Mouse (Mus musculus): ENCODE results near the gene Sorcs3. TPM values are rescaled to one million over a fixed set of nuclear protein-coding genes. Genes with fewer than 3 reads are reported as not detected.

The Sorcs3 gene
- 0.90 and 0.94 TPM in 2 replicates for polyA plus RNA-seq (2015; fragmentation: Nextera tagmentation; extraction: Ambion mirVana)

DNA sequence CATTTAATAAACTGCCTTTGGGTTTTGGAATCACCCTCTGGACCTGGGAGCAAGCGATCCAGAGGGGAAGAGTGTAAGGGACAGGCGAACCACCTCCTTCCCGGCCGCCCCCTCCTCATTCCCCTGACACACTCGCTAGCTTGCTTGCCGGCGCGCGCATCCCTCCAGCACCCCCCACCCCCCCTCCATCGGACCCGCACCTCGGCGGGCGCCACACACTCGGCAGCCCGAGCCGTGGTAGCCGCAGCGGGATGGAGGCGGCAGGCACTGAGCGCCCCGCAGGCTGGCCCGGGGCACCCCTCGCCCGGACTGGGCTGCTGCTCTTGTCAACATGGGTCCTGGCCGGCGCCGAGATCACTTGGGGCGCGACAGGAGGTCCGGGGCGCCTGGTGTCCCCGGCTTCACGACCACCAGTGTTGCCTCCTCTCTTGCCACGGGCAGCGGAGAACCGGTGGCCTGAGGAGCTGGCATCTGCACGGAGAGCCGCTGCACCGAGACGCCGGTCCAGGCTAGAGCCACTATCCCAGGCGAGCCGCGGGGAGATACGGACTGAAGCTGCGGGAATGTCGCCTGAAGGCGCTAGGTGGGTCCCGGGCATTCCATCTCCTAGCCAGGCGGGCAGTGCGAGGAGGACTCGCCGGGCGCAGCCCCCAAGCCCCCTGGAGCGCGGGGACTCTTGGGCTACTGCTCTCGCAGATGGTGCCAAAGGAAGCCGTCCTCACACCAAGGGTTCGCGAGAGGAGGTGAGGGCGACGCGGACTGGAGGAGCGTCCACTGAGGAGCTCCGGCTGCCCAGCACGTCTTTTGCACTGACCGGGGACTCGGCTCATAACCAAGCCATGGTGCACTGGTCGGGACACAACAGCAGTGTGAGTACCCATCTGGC is at the start of gene Sorcs3:
Gene Sorcs3, plus strand, starts transcription at position 97 of the 886 bp plus-strand sequence.
- Histone ChIP-seq H3K9me3 (no peaks in the 10 kb centered on the region), H3K9ac (no peak within 1 kb of the TSS), H3K27me3 (replicated peaks) (peaks cover 41% of the 10 kb centered on the region), H3K36me3 (no peaks in the 10 kb centered on the region), H3K27ac (no peak within 1 kb of the TSS), H3K4me1 (0 out of 2 replicates have a peak, but pooled peaks cover 7% of the 10 kb centered on the region), H3K4me3 (replicated peaks) (peak within 1 kb of the TSS; percentile 50), H3K4me2 (peak within 1 kb of the TSS; percentile 94)
- under 1% methylated on average over 65 of the region's 70 CpGs for WGBS
- ATAC-seq (ENCODE audit: insufficient read depth, low FRiP score, low read depth) = peak; percentile 27; the same call in 1 of the 2 replicates

GRCm38 (mm10) chr19:48165341-48165740 is 40.5 kb upstream of the Sorcs3 start:
- ATAC-seq (ENCODE audit: insufficient read depth, low FRiP score, low read depth) = no peak
- Histone ChIP-seq H3K27ac (no peak overlapping the region), H3K4me1 (no peaks in the 10 kb centered on the region), H3K9me3 (no peaks in the 10 kb centered on the region), H3K4me3 (replicated peaks) (no peak overlapping the region), H3K27me3 (replicated peaks) (no peaks in the 10 kb centered on the region), H3K4me2 (no peak overlapping the region), H3K36me3 (no peaks in the 10 kb centered on the region), H3K9ac (no peak overlapping the region)
- WGBS = 87% methylated on average over 3 of the region's 3 CpGs

DNA sequence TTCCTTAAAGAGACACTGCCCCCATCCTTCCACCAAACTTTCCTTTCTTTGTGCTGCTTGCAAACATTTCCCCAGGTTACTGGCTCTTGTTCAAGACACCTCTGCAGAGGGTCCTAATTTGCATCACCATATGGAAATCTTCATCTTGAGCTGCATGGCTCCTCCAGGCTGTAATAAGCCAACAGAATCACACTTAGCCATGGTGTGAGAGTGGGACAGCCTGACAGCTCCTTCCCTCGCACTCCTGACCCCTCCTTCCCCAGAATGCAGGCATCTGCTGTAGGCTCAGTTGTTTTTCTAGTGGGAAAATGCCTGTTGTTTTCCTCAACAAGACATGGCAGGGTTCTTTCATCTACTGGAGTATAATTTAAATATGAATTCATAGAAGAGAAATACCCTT is 38.7 kb upstream of the Sorcs3 start:
- 38% methylated on average over 1 of the region's 1 CpGs for WGBS
- Histone ChIP-seq H3K36me3 (no peaks in the 10 kb centered on the region), H3K4me1 (no peaks in the 10 kb centered on the region), H3K4me2 (no peak overlapping the region), H3K9ac (no peak overlapping the region), H3K27me3 (replicated peaks) (no peaks in the 10 kb centered on the region), H3K9me3 (no peaks in the 10 kb centered on the region), H3K4me3 (replicated peaks) (no peak overlapping the region), H3K27ac (no peak overlapping the region)
- ATAC-seq (ENCODE audit: insufficient read depth, low FRiP score, low read depth) = no peak

DNA sequence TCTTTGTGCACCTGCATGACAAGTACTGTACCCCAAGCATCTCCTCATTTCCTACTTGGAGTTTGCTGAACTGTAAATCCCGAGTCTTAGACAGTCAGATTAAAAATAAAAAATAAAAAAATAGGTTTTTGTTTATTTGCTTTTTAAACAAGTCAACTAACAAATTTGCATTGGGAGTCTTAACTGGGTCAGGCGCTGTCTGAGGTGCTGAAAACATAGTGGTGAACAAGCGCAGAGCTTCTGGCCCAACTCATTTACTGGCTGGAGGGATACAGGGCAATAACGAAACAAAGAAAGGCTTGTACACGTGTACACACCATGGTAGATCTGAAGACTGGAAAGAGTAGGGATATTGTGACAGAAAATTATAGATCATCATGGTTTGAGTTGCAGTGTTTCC is 37.5 kb upstream of the Sorcs3 start:
- H3K36me3 ChIP-seq = no peaks in the 10 kb centered on the region
- no peaks in the 10 kb centered on the region for H3K27me3 ChIP-seq (replicated peaks)
- 54% methylated on average over 5 of the region's 5 CpGs for WGBS
- no peak for ATAC-seq (ENCODE audit: insufficient read depth, low FRiP score, low read depth)
- H3K4me1 ChIP-seq = no peaks in the 10 kb centered on the region
- no peaks in the 10 kb centered on the region for H3K9me3 ChIP-seq
- H3K4me2 ChIP-seq = no peak overlapping the region
- no peak overlapping the region for H3K27ac ChIP-seq
- H3K9ac ChIP-seq = no peak overlapping the region
- H3K4me3 ChIP-seq (replicated peaks) = no peak overlapping the region

GRCm38 (mm10) chr19:48174717-48175116 is 31.1 kb upstream of the Sorcs3 start:
- no peak overlapping the region for H3K4me2 ChIP-seq
- 73% methylated on average over 4 of the region's 4 CpGs for WGBS

DNA sequence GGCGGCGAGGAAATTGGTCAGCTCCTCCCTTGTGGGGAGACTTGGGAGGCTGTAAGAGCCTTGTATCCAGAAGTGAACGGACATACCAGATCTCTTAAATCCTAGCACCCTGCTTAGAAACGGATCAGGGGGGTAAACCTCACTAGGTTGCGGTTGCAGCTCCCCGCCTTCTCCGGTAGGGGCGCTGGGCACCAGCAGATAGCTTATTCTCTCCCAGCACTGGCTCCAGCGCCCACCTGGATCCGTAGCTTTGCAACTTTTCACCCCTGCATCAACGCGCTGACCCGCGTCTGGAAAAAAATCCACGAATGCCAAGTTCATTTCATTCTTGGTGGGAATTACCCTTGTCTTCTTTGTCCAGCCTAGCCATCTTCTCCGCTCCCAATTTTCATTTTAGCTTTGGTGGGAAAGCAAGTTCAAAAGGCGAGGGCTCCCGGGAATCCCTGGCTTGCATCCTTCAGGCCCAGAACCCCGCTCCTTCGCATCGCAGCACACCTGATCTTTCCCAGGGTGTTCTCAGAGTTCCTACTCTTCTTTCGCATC is 1.8 kb upstream of the Sorcs3 start:
- peak overlapping the region; percentile 50 for H3K4me3 ChIP-seq (replicated peaks)
- H3K4me2 ChIP-seq = peak overlapping the region; percentile 94
- H3K4me1 ChIP-seq = 0 out of 2 replicates have a peak, but pooled peaks cover 7% of the 10 kb centered on the region
- H3K9ac ChIP-seq = no peak overlapping the region
- ATAC-seq (ENCODE audit: insufficient read depth, low FRiP score, low read depth) = no peak
- H3K27ac ChIP-seq = no peak overlapping the region
- no peaks in the 10 kb centered on the region for H3K9me3 ChIP-seq
- no peaks in the 10 kb centered on the region for H3K36me3 ChIP-seq
- H3K27me3 ChIP-seq (replicated peaks) = peaks cover 41% of the 10 kb centered on the region
- WGBS = 2% methylated on average over 22 of the region's 22 CpGs

More at GRCm38 (mm10) chr19:48174717-48175116, 31.1 kb upstream of the Sorcs3 start:
- no peaks in the 10 kb centered on the region for H3K4me1 ChIP-seq
- no peak overlapping the region for H3K9ac ChIP-seq
- no peak overlapping the region for H3K27ac ChIP-seq
- no peaks in the 10 kb centered on the region for H3K36me3 ChIP-seq
- H3K4me3 ChIP-seq (replicated peaks) = no peak overlapping the region
- ATAC-seq (ENCODE audit: insufficient read depth, low FRiP score, low read depth) = no peak
- H3K9me3 ChIP-seq = no peaks in the 10 kb centered on the region
- H3K27me3 ChIP-seq (replicated peaks) = no peaks in the 10 kb centered on the region

GRCm38 (mm10) chr19:48204476-48204875 is 1.3 kb upstream of the Sorcs3 start:
- Histone ChIP-seq H3K4me3 (replicated peaks) (peak overlapping the region; percentile 50), H3K9ac (no peak overlapping the region), H3K4me2 (peak overlapping the region; percentile 94), H3K36me3 (no peaks in the 10 kb centered on the region), H3K27me3 (replicated peaks) (peaks cover 41% of the 10 kb centered on the region), H3K9me3 (no peaks in the 10 kb centered on the region), H3K4me1 (0 out of 2 replicates have a peak, but pooled peaks cover 7% of the 10 kb centered on the region), H3K27ac (no peak overlapping the region)
- WGBS = 3% methylated on average over 8 of the region's 8 CpGs
- ATAC-seq (ENCODE audit: insufficient read depth, low FRiP score, low read depth) = no peak

DNA sequence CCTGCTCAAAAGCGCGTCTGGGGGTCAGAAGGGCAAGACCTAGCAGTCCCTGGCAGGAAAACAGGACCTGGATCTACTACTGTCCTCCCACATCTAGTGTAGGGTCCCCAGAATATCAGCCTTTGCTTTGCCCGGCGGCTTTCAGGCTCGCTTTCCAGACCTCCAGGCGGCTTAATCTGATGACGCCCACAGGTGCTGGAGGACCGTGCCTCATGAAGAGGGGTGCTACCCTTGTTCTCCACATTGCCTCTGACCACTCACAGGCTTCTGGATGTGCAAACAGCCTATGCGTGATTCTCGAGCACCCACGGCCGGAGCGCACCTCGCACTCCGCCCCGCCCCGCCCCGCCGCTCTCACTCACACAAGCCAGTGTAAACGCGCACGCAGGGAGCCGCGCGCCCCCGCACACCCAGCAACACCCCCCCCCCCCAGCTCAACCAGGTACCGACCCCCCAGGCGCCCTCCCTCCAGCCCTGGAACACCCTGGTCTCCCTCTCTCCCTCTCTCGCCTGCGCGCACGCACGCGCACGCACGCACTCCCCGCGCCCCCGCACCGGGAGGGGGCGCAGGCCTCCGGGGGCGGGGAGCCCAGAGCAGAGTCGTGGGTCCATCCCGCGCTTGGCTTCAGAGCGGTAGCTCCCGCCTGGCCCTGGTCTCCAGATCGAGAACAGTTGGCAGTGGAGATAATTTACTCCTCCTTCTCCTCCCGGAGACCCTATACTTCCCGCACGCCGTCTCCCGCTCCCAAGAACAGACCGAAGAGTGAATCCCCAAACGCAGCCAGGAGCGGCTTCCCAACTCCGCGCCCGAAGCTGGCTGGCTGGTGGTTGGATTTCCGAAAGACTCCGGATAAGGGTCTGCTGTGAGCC is 698 bp upstream of the Sorcs3 start:
- peak overlapping the region; percentile 94 for H3K4me2 ChIP-seq
- ATAC-seq (ENCODE audit: insufficient read depth, low FRiP score, low read depth) = no peak
- H3K27ac ChIP-seq = no peak overlapping the region
- H3K9ac ChIP-seq = no peak overlapping the region
- peaks cover 41% of the 10 kb centered on the region for H3K27me3 ChIP-seq (replicated peaks)
- H3K9me3 ChIP-seq = no peaks in the 10 kb centered on the region
- H3K36me3 ChIP-seq = no peaks in the 10 kb centered on the region
- 2% methylated on average over 47 of the region's 62 CpGs for WGBS
- peak overlapping the region; percentile 50 for H3K4me3 ChIP-seq (replicated peaks)
- 0 out of 2 replicates have a peak, but pooled peaks cover 7% of the 10 kb centered on the region for H3K4me1 ChIP-seq

DNA sequence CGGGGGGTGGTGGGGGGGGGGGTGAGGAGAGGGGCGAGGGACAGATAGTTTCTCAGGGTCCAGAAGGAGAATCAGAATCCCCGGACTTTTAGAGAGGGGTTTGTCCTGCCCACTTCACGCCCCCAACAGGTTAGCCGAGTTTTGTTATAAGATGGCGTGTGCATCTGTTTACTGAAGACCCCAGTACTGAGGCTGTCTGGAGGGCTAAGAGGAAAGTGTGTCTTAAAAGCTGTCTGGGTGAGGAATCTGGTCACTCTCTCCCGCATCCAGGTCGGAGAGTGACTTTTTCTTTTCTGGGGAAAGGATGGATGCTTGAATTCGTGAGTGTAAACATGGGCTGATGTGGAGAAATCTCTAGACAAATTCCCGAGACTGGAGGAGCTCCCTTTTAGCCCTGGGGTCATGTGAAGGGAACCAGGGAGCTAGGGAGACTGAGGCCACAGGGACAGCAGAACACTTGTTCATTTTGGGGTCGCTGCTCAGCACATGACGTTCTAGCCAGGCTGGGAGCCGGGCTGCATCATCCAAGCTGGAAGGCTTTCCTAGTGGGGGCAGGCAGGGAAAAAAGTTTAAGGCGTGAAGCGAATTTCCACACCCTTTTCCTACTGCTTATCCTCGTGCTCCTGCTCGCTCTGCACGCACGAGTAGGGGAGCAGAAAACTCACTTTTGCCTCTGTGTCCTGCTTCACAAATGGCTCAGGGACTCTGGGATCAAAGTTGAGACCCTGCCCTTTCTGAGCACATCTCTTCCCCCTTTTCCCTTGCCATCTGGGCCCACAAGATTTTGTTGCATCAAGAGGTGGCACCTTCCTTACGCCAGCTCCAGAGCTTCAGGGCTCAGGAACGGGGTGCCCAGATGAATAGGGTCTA is 1.3 kb downstream of the Sorcs3 start:
- Histone ChIP-seq H3K27me3 (replicated peaks) (peaks cover 41% of the 10 kb centered on the region), H3K4me2 (peak overlapping the region; percentile 94), H3K4me1 (0 out of 2 replicates have a peak, but pooled peaks cover 7% of the 10 kb centered on the region), H3K9ac (no peak overlapping the region), H3K9me3 (no peaks in the 10 kb centered on the region), H3K27ac (no peak overlapping the region), H3K36me3 (no peaks in the 10 kb centered on the region), H3K4me3 (replicated peaks) (peak overlapping the region; percentile 50)
- ATAC-seq (ENCODE audit: insufficient read depth, low FRiP score, low read depth) = no peak
- WGBS = 4% methylated on average over 21 of the region's 21 CpGs

DNA sequence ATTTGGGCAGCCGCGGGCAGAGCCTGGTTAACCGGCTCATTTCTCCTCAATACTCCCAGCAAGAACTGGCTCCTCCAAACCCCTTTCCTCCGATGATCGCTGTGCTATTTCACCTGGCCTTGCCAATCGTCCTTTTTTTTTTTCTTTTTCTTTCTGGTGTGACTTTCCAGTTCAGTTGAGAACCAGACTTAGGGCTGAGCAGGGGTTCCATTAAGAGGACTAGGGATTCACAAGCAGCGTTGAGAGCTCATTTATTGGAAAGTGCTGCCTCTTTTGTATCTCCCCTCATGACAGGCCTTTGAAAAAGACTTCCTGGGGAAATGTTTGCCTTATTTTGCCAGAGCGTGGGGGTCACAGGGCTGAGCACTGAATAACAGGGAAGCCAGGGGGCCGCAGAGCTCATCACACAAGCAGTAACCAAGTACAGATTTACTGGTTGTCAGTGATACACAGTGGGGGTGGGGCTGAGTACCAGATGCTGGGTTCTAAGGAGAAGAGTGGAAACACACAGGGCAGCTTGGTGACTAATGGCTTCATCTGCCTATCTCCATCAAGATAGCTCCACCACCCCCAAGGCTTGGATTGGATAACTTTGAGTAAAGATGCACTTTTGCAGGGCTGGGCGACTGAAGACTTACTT is 2.0 kb downstream of the Sorcs3 start:
- Histone ChIP-seq H3K27ac (no peak overlapping the region), H3K27me3 (replicated peaks) (peaks cover 41% of the 10 kb centered on the region), H3K4me3 (replicated peaks) (no peak overlapping the region), H3K9me3 (no peaks in the 10 kb centered on the region), H3K4me2 (peak overlapping the region; percentile 94; the same call in 1 of the 2 replicates), H3K9ac (no peak overlapping the region), H3K36me3 (no peaks in the 10 kb centered on the region), H3K4me1 (0 out of 2 replicates have a peak, but pooled peaks cover 7% of the 10 kb centered on the region)
- no peak for ATAC-seq (ENCODE audit: insufficient read depth, low FRiP score, low read depth)
- 21% methylated on average over 10 of the region's 10 CpGs for WGBS

Measured in stomach, embryonic 15.5 days (tissue).